8 mouse cellular contexts compared by ENCODE assay signal in the genomic region with DNA sequence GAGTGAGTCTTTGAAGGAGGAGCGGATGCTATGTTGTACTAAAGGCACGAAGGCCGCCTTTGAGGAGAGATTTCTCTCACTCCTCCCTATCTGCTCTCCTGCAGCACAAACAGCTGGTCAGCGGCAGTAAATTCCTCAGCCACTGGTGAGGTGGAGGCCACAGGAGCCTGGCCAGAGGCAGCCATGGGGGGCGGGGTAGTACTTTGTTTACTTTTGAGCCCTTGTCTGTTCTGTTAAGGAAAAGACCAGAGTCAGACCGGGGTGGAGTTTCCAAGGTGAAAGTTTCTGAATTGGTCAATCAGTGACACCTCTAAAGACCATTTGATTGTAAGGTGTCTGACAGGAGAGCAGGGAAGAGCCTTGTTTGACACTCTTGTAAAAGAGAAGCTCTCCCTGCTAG. TPM values are rescaled to one million over a fixed set of nuclear protein-coding genes. Genes with fewer than 3 reads are reported as not detected.
DNase-seq lines count a peak whose midpoint lies in the region; ATAC-seq and TF ChIP-seq lines count a peak whose summit lies in the region.

No protein-coding gene starts in this region.

- no peak overlapping the region for H3K4me3 ChIP-seq in ES-Bruce4 (ENCODE audit: low read depth, low read length)
- no peak overlapping the region for H3K4me3 ChIP-seq in hindbrain, embryonic 12.5 days
- no peak overlapping the region for H3K4me3 ChIP-seq in limb, embryonic 15.5 days
- no peak overlapping the region for H3K4me3 ChIP-seq in neural tube, embryonic 11.5 days (ENCODE audit: low read depth, low read length)

- H3K27me3 ChIP-seq in ES-Bruce4 (ENCODE audit: control insufficient read depth, insufficient read depth, low read length, poor library complexity, severe bottlenecking) = no peaks in the 10 kb centered on the region
- H3K27me3 ChIP-seq in hindbrain, embryonic 12.5 days = no peaks in the 10 kb centered on the region
- H3K27me3 ChIP-seq in limb, embryonic 15.5 days = no peaks in the 10 kb centered on the region
- H3K27me3 ChIP-seq in neural tube, embryonic 11.5 days (ENCODE audit: control insufficient read depth, insufficient read depth, low read length) = no peaks in the 10 kb centered on the region

- no peak for TF ChIP-seq POLR2A in ES-Bruce4 (IDR thresholded peaks at IDR 0.05; ENCODE audit: insufficient read depth, low read length)

- ATAC-seq in hindbrain, embryonic 12.5 days (ENCODE audit: low FRiP score) = no peak
- ATAC-seq in limb, embryonic 15.5 days (ENCODE audit: insufficient number of reproducible peaks, low FRiP score, low TSS enrichment, low read depth) = no peak
- no peak for ATAC-seq in neural tube, embryonic 11.5 days (ENCODE audit: insufficient read depth, low FRiP score, low TSS enrichment)

- peaks cover 5% of the 10 kb centered on the region for H3K4me1 ChIP-seq in ES-Bruce4 (ENCODE audit: control insufficient read depth, insufficient read depth, low read length)
- H3K4me1 ChIP-seq in hindbrain, embryonic 12.5 days = peaks cover 66% of the 10 kb centered on the region
- H3K4me1 ChIP-seq in limb, embryonic 15.5 days = peaks cover 50% of the 10 kb centered on the region
- peaks cover 51% of the 10 kb centered on the region for H3K4me1 ChIP-seq in neural tube, embryonic 11.5 days (ENCODE audit: control insufficient read depth, insufficient read depth, low read length)

- no peaks in the 10 kb centered on the region for H3K36me3 ChIP-seq in ES-Bruce4 (ENCODE audit: control insufficient read depth, insufficient read depth, low read length, poor library complexity, severe bottlenecking)
- H3K36me3 ChIP-seq in hindbrain, embryonic 12.5 days = no peaks in the 10 kb centered on the region
- no peaks in the 10 kb centered on the region for H3K36me3 ChIP-seq in limb, embryonic 15.5 days
- no peaks in the 10 kb centered on the region for H3K36me3 ChIP-seq in neural tube, embryonic 11.5 days (ENCODE audit: control insufficient read depth, insufficient read depth, low read length)

- peak; percentile 33; the same call in 1 of the 2 replicates for TF ChIP-seq EP300 in ES-Bruce4 (IDR thresholded peaks at IDR 0.05; ENCODE audit: insufficient read depth, low read depth, low read length)

- no peaks in the 10 kb centered on the region for H3K9me3 ChIP-seq in ES-Bruce4 (replicated peaks; ENCODE audit: control insufficient read depth, insufficient read depth, low read length, poor library complexity, severe bottlenecking)
- H3K9me3 ChIP-seq in hindbrain, embryonic 12.5 days (replicated peaks) = no peaks in the 10 kb centered on the region
- H3K9me3 ChIP-seq in limb, embryonic 15.5 days = no peaks in the 10 kb centered on the region
- no peaks in the 10 kb centered on the region for H3K9me3 ChIP-seq in neural tube, embryonic 11.5 days (ENCODE audit: control insufficient read depth, low read length)

- peak overlapping the region; percentile 58; the same call in 1 of the 2 replicates for H3K27ac ChIP-seq in ES-Bruce4 (ENCODE audit: insufficient read depth, low read length)
- no peak overlapping the region for H3K27ac ChIP-seq in hindbrain, embryonic 12.5 days
- no peak overlapping the region for H3K27ac ChIP-seq in limb, embryonic 15.5 days
- no peak overlapping the region for H3K27ac ChIP-seq in neural tube, embryonic 11.5 days (ENCODE audit: low read depth, low read length)

- H3K4me2 ChIP-seq in hindbrain, embryonic 12.5 days (replicated peaks) = peak overlapping the region; percentile 61
- 0 out of 2 replicates have a peak overlapping the region, but pooled peaks have one; percentile 5 for H3K4me2 ChIP-seq in limb, embryonic 15.5 days
- peak overlapping the region; percentile 82 for H3K4me2 ChIP-seq in neural tube, embryonic 11.5 days (ENCODE audit: low read depth)

- 18% methylated on average over 6 of the region's 6 CpGs for WGBS in hindbrain, embryonic 12.5 days
- WGBS in limb, embryonic 15.5 days = 33% methylated on average over 6 of the region's 6 CpGs
- WGBS in neural tube, embryonic 11.5 days = 10% methylated on average over 6 of the region's 6 CpGs

- DNase-seq in embryo, embryonic 10 days (ENCODE audit: low spot score) = peak; percentile 68
- no peak for DNase-seq in neural tube, embryonic 11.5 days (ENCODE audit: low spot score)
- DNase-seq in left cerebral cortex, adult 9 months (ENCODE audit: low spot score in 2 of 2) = no peak
- DNase-seq in thymus, adult 18-20 months = no peak
- no peak for DNase-seq in retina, embryonic 14.5 days (ENCODE audit: low spot score)

- no peak overlapping the region for H3K9ac ChIP-seq in ES-Bruce4 (ENCODE audit: low read depth, poor library complexity, severe bottlenecking)
- no peak overlapping the region for H3K9ac ChIP-seq in hindbrain, embryonic 12.5 days
- no peak overlapping the region for H3K9ac ChIP-seq in limb, embryonic 15.5 days
- no peak overlapping the region for H3K9ac ChIP-seq in neural tube, embryonic 11.5 days (ENCODE audit: low read length)

- no peak for TF ChIP-seq CTCF in ES-Bruce4 (IDR thresholded peaks at IDR 0.05; ENCODE audit: low read depth, low read length)

RNA-seq across cellular contexts. Expression of gene Etv6, which starts 3.4 kb away (rescaled TPM):
- polyA plus RNA-seq in ES-Bruce4 (2011; ENCODE audit: insufficient read depth, insufficient read length, low read depth, missing spikeins) = 18.1 and 19.9 TPM in 2 replicates
- polyA plus RNA-seq in hindbrain, embryonic 12.5 days (2016; fragmentation: Nextera tagmentation; extraction: Ambion mirVana) = 11.7 and 13.1 TPM in 2 replicates
- polyA plus RNA-seq in limb, embryonic 15.5 days (2015; fragmentation: Nextera tagmentation; extraction: Ambion mirVana) = 11.7 and 13.1 TPM in 2 replicates
- 16.9 and 18.4 TPM in 2 replicates for polyA plus RNA-seq in neural tube, embryonic 11.5 days (2014; fragmentation: Nextera tagmentation; extraction: Ambion mirVana)

Comparison
In these comparisons a context has a peak if more than half of its experiments do, and no peak if none do; other contexts are left out.
1. H3K4me2 ChIP-seq: peak in every context shown above with its lines; median percentile 82 in neural tube, embryonic 11.5 days; 61 in hindbrain, embryonic 12.5 days; 5 in limb, embryonic 15.5 days.